Mouse (Mus musculus): ENCODE data around the gene Olfr586.

Gene Olfr586

GRCm38 (mm10) chr7:103125538-103125937 lies at the start of gene Olfr586:
Gene Olfr586 (minus strand): TSS chr7:103125638.
- no peak for DNase-seq

- no peak for DNase-seq
Measured at GRCm38 (mm10) chr7:103169697-103170096, 44.3 kb upstream of the Olfr586 start.

- DNase-seq = no peak
Measured at GRCm38 (mm10) chr7:103156256-103156655, 30.8 kb upstream of the Olfr586 start, which contains the start of gene Olfr589. Gene Olfr589 (minus strand): TSS chr7:103156356.

- no peak for DNase-seq
Measured at GRCm38 (mm10) chr7:103140579-103140978, 15.1 kb upstream of the Olfr586 start, which contains the start of gene Olfr588-ps1. Gene Olfr588-ps1 (plus strand): TSS chr7:103140879.

GRCm38 (mm10) chr7:103119406-103119805 lies 6.0 kb downstream of the Olfr586 start:
- no peak for DNase-seq

- DNase-seq = no peak
Measured at GRCm38 (mm10) chr7:103097420-103097819, 28.0 kb downstream of the Olfr586 start, which contains the start of gene Olfr585. Gene Olfr585 (plus strand): TSS chr7:103097720.

GRCm38 (mm10) chr7:103081585-103081984 lies 43.9 kb downstream of the Olfr586 start, which contains the start of gene Olfr584:
Gene Olfr584 (plus strand): TSS chr7:103081885.
- DNase-seq = no peak

Data from right cerebral cortex, adult 18-20 months (tissue).